Mouse (Mus musculus) ovary, postnatal 36 days (tissue): ENCODE measurements around the gene Ccdc88a.

ENCODE experiments used
- DNase-seq: peaks from one replicate; pipeline ENCODE4 v3.0.0; 2022; ENCODE audit warnings: low spot score, mixed read lengths

Gene Ccdc88a

GRCm38 (mm10) chr11:29548504-29549424, 175.3 kb downstream of the Ccdc88a start:
- no peak for DNase-seq

GRCm38 (mm10) chr11:29549425-29549778, 175.9 kb downstream of the Ccdc88a start:
- no peak for DNase-seq
